Mouse (Mus musculus): ENCODE results near the gene Rbm8a. TPM values are rescaled to one million over a fixed set of nuclear protein-coding genes. Genes with fewer than 3 reads are reported as not detected.
"Not testable (repeated sequence)": the region's sequence is repeated elsewhere in the genome, so short reads cannot be mapped to it uniquely, and the experiment has no call there.

Gene Rbm8a
- polyA plus RNA-seq, 1 experiment, result 14.3 TPM

DNA sequence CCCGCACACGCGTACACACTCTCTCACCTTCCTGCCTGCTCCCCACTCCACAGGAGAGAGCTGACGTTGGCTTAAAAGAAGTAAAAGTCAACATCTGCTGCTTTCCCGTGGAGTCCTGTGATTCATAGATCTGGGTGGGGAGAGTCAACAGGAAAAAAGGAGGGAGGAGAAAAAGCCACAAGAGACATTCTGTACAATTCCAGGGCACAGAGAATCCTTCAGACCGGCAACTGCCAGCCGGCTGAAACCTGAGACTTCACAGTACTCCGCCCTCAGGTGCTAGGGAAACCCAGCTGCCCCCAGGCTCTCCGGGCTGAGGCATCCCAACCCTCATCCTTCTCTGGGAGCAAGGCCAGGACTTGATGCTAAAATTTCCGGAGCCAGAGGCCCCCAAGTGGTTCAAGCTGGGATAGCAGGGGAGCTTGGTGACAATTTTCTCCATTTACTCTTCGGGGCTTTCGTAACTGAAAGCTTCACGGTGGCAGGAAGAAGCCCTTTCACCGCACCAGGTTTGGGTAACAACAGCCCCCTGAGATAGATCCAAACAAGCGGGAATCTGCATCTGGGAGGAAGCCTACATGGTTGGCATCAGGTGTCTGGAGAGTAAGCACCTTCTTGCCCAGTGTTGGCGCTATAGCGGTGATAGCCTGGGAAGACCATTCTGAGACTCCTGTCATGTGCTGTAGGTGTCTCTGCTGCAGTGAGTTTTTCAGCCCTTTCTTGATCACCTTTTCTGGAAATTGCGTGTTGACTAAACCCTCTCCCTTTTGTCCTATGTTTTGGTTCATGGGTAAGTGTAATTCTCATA lies 33.9 kb downstream of the Rbm8a start:
- Histone ChIP-seq H3K4me1 (ENCODE audit: control insufficient read depth) (peaks cover 5% of the 10 kb centered on the region), H3K9me3 (ENCODE audit: control insufficient read depth, low read length) (no peaks in the 10 kb centered on the region), H3K36me3 (ENCODE audit: control insufficient read depth) (no peaks in the 10 kb centered on the region), H3K27me3 (ENCODE audit: control insufficient read depth) (0 out of 2 replicates have a peak, but pooled peaks cover 2% of the 10 kb centered on the region), H3K4me3 (replicated peaks) (no peak overlapping the region)
- TF ChIP-seq TAL1 (IDR thresholded peaks at IDR 0.05; ENCODE audit: low read length) (no peak), GATA1 (IDR thresholded peaks at IDR 0.05; ENCODE audit: low read length) (no peak)

DNA sequence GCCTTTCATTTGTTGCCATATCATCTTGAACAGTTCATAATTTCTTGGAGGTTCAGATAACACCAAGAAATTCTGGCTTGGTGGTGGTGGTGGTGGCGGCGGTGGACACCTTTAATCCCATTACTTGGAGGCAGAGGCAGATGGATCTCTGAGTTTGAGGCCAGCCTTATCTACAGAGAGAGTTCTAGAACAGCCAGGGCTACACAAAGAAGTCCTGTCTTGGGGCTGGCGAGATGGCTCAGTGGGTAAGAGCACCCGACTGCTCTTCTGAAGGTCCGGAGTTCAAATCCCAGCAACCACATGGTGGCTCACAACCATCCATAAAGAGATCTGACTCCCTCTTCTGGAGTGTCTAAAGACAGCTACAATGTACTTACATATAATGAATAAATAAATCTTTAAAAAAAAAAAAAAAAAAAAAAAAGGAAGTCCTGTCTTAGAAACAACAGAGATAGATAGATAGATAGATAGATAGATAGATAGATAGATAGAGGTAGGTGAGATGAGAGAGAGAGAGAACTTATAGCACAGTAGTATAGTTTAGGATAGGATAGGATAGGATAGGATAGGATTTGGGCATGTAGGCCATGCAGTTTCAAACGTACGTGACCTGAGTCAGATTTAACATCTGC lies 36.1 kb downstream of the Rbm8a start:
- Histone ChIP-seq H3K4me1 (ENCODE audit: control insufficient read depth) (peaks cover 17% of the 10 kb centered on the region), H3K27me3 (ENCODE audit: control insufficient read depth) (peaks cover 18% of the 10 kb centered on the region)
- H3K36me3 ChIP-seq (ENCODE audit: control insufficient read depth); H3K4me3 ChIP-seq (replicated peaks); H3K9me3 ChIP-seq (ENCODE audit: control insufficient read depth, low read length): not testable (repeated sequence)

DNA sequence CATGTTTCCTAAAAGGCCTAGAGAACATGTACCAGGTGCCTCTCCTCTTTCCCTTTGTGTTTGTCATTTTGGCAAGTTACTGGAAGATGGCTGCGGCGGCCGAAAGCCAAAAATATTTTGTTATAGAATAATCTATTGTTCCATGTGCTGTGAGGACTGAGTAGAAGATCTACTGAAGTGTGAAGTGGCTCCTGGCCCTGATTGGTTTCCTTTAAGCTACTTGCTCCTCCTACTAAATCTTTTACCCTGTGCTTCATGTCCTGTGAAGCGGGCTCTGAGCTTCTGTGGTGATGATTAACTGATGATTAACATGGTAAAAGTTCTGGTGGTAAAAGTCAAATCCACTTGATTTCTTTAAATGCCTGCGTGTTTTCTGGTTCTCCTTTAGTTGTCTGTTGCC lies 37.2 kb downstream of the Rbm8a start:
- TF ChIP-seq GATA1 (IDR thresholded peaks at IDR 0.05; ENCODE audit: low read length) (no peak), TAL1 (IDR thresholded peaks at IDR 0.05; ENCODE audit: low read length) (no peak)
- Histone ChIP-seq H3K27me3 (ENCODE audit: control insufficient read depth) (peaks cover 27% of the 10 kb centered on the region), H3K9me3 (ENCODE audit: control insufficient read depth, low read length) (no peaks in the 10 kb centered on the region), H3K36me3 (ENCODE audit: control insufficient read depth) (no peaks in the 10 kb centered on the region), H3K4me1 (ENCODE audit: control insufficient read depth) (peaks cover 17% of the 10 kb centered on the region), H3K4me3 (replicated peaks) (no peak overlapping the region)

DNA sequence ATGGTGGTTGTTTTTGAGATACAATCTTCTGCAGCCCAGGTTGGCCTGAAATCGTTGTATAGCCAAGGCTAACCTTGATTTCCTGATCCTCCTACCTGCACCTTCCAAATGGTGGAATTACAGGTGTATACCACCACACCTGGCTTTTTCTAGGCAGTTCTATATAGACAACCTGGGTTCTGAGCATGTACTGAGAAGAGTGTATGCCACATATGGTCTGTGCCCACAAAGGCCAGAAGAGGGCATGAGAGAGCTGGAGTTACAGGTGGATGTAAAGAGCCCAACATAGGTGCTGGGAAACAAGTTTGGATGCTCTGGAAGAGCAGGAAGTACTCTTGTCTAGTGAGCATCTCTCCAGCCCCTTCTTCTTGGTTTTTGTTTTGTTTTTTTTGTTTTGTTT lies 37.6 kb downstream of the Rbm8a start:
- Histone ChIP-seq H3K4me3 (replicated peaks) (no peak overlapping the region), H3K4me1 (ENCODE audit: control insufficient read depth) (peaks cover 17% of the 10 kb centered on the region), H3K27me3 (ENCODE audit: control insufficient read depth) (peaks cover 31% of the 10 kb centered on the region), H3K9me3 (ENCODE audit: control insufficient read depth, low read length) (no peaks in the 10 kb centered on the region), H3K36me3 (ENCODE audit: control insufficient read depth) (no peaks in the 10 kb centered on the region)
- TF ChIP-seq GATA1 (IDR thresholded peaks at IDR 0.05; ENCODE audit: low read length) (no peak), TAL1 (IDR thresholded peaks at IDR 0.05; ENCODE audit: low read length) (no peak)

DNA sequence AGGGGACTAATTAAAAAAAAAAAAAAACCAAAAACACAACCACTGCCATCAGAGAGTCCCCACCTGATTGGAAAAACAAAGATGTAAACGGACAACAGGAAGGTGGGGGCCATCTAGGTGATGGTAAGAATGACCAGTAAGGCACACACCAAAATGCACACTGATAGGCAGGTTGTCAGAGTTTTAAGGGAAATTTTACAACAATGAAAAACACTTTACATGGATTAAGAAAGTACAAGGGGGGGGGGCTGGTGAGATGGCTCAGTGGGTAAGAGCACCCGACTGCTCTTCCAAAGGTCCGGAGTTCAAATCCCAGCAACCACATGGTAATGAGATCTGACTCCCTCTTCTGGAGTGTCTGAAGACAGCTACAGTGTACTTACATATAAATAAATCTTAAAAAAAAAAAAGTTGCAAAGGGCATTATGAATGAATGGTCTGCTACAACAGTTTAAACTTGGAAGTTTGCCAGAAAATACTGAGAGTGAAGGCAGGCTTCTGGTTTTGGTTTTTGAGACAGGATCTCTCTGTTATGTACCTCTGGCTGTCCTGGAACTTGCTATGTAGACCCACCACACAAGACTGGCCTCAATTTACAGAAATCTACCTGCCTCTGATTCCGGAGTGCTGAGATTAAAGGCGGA lies 38.8 kb downstream of the Rbm8a start:
- Histone ChIP-seq H3K4me3 (replicated peaks) (no peak overlapping the region), H3K4me1 (ENCODE audit: control insufficient read depth) (peaks cover 14% of the 10 kb centered on the region), H3K9me3 (ENCODE audit: control insufficient read depth, low read length) (no peaks in the 10 kb centered on the region), H3K27me3 (ENCODE audit: control insufficient read depth) (peaks cover 29% of the 10 kb centered on the region), H3K36me3 (ENCODE audit: control insufficient read depth) (no peaks in the 10 kb centered on the region)
- TF ChIP-seq GATA1 (IDR thresholded peaks at IDR 0.05; ENCODE audit: low read length), result no peak
- TF ChIP-seq TAL1 (IDR thresholded peaks at IDR 0.05; ENCODE audit: low read length), result no peak

DNA sequence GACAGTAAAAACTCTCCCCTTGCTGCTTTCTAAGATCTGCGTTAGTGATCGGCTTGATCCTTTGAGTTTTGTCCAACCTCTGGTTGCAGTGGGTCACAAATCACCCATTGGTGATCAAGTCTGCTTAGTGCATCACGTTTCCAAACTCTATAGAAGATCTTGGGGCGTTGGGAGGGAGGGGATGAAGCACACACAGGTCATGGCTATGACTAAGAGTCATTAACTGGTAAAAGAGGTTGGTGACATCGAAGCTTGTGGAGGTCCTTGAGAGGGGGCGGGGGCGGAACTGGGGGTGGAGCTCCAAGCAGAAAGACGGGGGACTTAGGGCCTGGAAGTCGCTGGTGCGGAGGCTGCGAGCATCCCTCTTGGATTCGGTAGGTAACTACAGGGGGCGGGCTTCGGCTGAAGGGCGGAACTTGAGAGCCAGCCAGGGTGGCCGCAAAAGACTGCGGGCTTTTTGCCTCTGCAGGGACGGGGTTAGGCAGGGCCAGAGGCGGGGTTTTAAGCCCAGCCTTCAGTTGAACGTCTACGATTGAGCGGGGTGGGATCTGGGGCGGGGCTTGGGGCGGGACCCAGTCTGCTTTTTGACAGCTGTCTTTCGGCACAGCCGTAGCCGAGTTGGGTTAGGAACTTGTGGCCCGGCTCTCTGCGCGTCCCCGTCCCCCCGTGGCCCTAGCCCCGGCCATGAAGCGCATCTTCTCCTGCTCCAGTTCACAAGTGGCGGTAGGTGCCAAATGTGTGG lies 40.2 kb downstream of the Rbm8a start, which contains the start of gene Ankrd35:
Gene Ankrd35, plus strand, starts transcription at position 405 of the 742 bp plus-strand sequence.
- Histone ChIP-seq H3K27me3 (ENCODE audit: control insufficient read depth) (peaks cover 29% of the 10 kb centered on the region), H3K4me3 (replicated peaks) (peak within 1 kb of the TSS; percentile 52), H3K36me3 (ENCODE audit: control insufficient read depth) (no peaks in the 10 kb centered on the region), H3K9me3 (ENCODE audit: control insufficient read depth, low read length) (no peaks in the 10 kb centered on the region), H3K4me1 (ENCODE audit: control insufficient read depth) (peaks cover 11% of the 10 kb centered on the region)
- TF ChIP-seq GATA1 (IDR thresholded peaks at IDR 0.05; ENCODE audit: low read length), result no peak

DNA sequence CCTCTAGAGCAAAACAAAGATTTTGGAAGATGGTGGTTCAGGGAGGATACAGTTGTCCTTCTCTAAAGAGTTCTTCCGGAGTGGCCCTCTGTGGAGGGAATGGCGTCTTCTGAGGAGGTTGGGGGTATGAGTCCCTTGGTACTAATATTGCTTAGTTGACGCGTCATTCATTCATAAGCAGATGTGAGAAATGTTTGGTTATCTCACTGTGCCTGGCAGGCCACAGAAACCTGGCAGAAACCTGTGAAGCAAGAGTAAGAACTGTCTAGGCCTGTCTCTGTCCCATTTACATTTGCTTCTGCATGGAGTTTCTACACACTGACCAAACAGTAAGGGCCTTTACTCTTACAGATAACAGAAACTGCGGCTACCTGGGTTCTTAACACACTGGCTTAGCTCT lies 41.8 kb downstream of the Rbm8a start:
- TF ChIP-seq TAL1 (IDR thresholded peaks at IDR 0.05; ENCODE audit: low read length), result no peak
- TF ChIP-seq GATA1 (IDR thresholded peaks at IDR 0.05; ENCODE audit: low read length), result no peak
- Histone ChIP-seq H3K4me1 (ENCODE audit: control insufficient read depth) (peaks cover 11% of the 10 kb centered on the region), H3K36me3 (ENCODE audit: control insufficient read depth) (no peaks in the 10 kb centered on the region), H3K9me3 (ENCODE audit: control insufficient read depth, low read length) (no peaks in the 10 kb centered on the region), H3K4me3 (replicated peaks) (no peak overlapping the region), H3K27me3 (ENCODE audit: control insufficient read depth) (peaks cover 29% of the 10 kb centered on the region)

DNA sequence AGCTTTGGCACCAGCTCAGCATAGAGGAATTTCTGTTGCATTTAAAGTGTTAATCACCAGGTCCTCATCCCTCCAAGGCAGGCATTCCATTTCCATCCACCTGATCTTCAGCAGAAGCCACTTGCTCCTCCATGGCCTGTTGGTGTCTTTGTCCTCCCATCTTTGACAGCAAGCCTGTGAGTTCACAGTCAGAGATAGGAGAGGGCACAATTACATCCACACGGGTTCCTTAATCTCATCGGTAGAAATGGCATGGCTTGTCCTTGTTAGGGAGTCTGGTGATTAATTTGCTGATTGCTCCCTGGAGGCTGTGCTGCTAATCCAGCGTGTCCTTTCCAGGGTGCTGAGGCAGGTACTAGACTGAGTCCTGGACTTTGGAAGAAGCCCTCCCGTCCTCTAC lies 43.8 kb downstream of the Rbm8a start:
- Histone ChIP-seq H3K9me3 (ENCODE audit: control insufficient read depth, low read length) (no peaks in the 10 kb centered on the region), H3K4me3 (replicated peaks) (no peak overlapping the region), H3K27me3 (ENCODE audit: control insufficient read depth) (peaks cover 29% of the 10 kb centered on the region), H3K4me1 (ENCODE audit: control insufficient read depth) (peaks cover 12% of the 10 kb centered on the region), H3K36me3 (ENCODE audit: control insufficient read depth) (no peaks in the 10 kb centered on the region)
- TF ChIP-seq TAL1 (IDR thresholded peaks at IDR 0.05; ENCODE audit: low read length), result no peak
- no peak for TF ChIP-seq GATA1 (IDR thresholded peaks at IDR 0.05; ENCODE audit: low read length)

DNA sequence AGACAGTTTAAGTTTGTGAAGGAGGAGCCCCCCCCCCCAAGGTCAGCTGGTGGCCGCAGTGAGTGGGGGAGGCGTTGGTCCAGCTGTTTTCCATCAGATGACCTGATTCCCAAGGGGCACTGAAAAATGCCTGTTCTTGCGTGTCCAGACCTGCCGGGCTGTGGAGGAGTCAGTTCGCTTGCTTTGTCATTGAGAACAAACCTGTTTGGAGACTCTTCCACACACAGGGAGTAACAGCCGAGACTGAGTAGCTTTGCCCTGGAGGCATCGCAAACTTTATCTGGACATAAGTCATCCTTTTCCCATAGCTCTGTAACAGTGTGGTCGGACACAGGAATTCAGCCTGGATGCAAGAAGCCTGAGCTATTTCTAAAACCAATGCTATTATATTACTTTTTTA lies 44.7 kb downstream of the Rbm8a start:
- TF ChIP-seq GATA1 (IDR thresholded peaks at IDR 0.05; ENCODE audit: low read length), result no peak
- no peak for TF ChIP-seq TAL1 (IDR thresholded peaks at IDR 0.05; ENCODE audit: low read length)
- H3K27me3 ChIP-seq (ENCODE audit: control insufficient read depth), result peaks cover 27% of the 10 kb centered on the region
- H3K36me3 ChIP-seq (ENCODE audit: control insufficient read depth), result no peaks in the 10 kb centered on the region
- peaks cover 20% of the 10 kb centered on the region for H3K4me1 ChIP-seq (ENCODE audit: control insufficient read depth)
- no peaks in the 10 kb centered on the region for H3K9me3 ChIP-seq (ENCODE audit: control insufficient read depth, low read length)
- no peak overlapping the region for H3K4me3 ChIP-seq (replicated peaks)
